Mouse (Mus musculus) cerebellum, adult 2 months (tissue): ENCODE data around the gene Rce1. TPM values are rescaled to one million over a fixed set of nuclear protein-coding genes. Genes with fewer than 3 reads are reported as not detected.

Experiments used
- DNase-seq, 2 experiments: peaks; one replicate each; pipeline ENCODE4 v3.0.0; 2021
- H3K27ac ChIP-seq: fragments of 200-500 bp; 2 replicates; pipeline ENCODE4 v1.5.1; 2012; ENCODE audit warnings: low read length, control low read depth, inconsistent platforms; ENCODE audit not compliant: insufficient read depth
- H3K27me3 ChIP-seq: fragments of 200-500 bp; 2 replicates; pipeline ENCODE4 v1.6.1; 2012; ENCODE audit warnings: inconsistent platforms, mild to moderate bottlenecking, low read length, moderate library complexity; ENCODE audit not compliant: control insufficient read depth, insufficient read depth
- H3K4me1 ChIP-seq: fragments of 200-500 bp; 2 replicates; pipeline ENCODE4 v1.6.1; 2011; ENCODE audit warnings: low read length; ENCODE audit not compliant: control insufficient read depth, insufficient read depth
- H3K4me3 ChIP-seq: fragments of 200-500 bp; replicated peaks from 2 replicates; pipeline ENCODE3; 2011; ENCODE audit warnings: mild to moderate bottlenecking, low read depth, low read length, control low read depth; ENCODE audit not compliant: insufficient read depth
- CTCF ChIP-seq: fragments of 200-500 bp; IDR thresholded peaks from 2 replicates; pipeline ENCODE4 v1.5.1; 2011; ENCODE audit warnings: low read depth, mild to moderate bottlenecking, control low read depth, low read length, moderate library complexity, borderline replicate concordance; ENCODE audit not compliant: insufficient read depth
- POLR2A ChIP-seq: fragments of 200-500 bp; IDR thresholded peaks from 2 replicates; pipeline ENCODE4 v1.6.1; 2011; ENCODE audit warnings: low read length, control low read depth, borderline replicate concordance; ENCODE audit not compliant: insufficient read depth
- WGBS: fragments of 180-500 bp; shearing (Covaris S2); methylation state at CpG from one replicate; pipeline ENCODE4 v1.1.7; 2018; 5-methylcytosine and 5-hydroxymethylcytosine counted together
- polyA plus RNA-seq: library from polyadenylated mRNA; depleted of rRNA; stranded (reverse); fragments of >200 nt; gene quantifications from 2 replicates; pipeline ENCODE4 v1.2.3, GENCODE M21; 2012

Rce1 gene
- polyA plus RNA-seq, 1 experiment: 60.9 TPM

GRCm38 (mm10) chr19:4619461-4619860, 6.0 kb downstream of the Rce1 start:
- Histone ChIP-seq H3K27ac (no peak overlapping the region), H3K27me3 (no peaks in the 10 kb centered on the region), H3K4me3 (no peak overlapping the region), H3K4me1 (0 out of 2 replicates have a peak, but pooled peaks cover 6% of the 10 kb centered on the region)
- WGBS: 70% methylated on average over 10 of the region's 10 CpGs
- peak in 1 of 2 experiments; percentile 19 for DNase-seq
- TF ChIP-seq CTCF (no peak), POLR2A (no peak)

DNA sequence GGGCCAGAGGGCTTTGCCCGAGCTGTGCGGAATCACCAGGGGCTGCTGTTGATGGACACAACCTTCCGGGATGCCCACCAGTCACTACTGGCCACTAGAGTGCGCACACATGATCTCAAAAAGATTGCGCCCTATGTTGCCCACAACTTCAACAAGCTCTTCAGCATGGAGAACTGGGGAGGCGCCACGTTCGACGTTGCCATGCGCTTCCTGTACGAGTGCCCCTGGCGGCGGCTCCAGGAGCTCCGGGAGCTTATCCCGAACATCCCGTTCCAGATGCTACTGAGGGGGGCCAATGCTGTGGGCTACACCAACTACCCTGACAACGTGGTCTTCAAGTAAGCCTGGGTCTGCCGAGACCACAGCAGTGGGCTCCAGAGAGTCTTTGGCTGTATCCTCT, 7.3 kb downstream of the Rce1 start:
- H3K27me3 ChIP-seq: no peaks in the 10 kb centered on the region
- H3K27ac ChIP-seq: no peak overlapping the region
- no peak overlapping the region for H3K4me3 ChIP-seq
- TF ChIP-seq CTCF (no peak), POLR2A (no peak)
- 38% methylated on average over 18 of the region's 18 CpGs for WGBS
- H3K4me1 ChIP-seq: peaks cover 9% of the 10 kb centered on the region; the same call in 1 of the 2 replicates
- peak in 1 of 2 experiments; percentile 19 for DNase-seq

- peak in 1 of 2 experiments; percentile 33 for DNase-seq
- 23% methylated on average over 4 of the region's 4 CpGs for WGBS
- Histone ChIP-seq H3K27me3 (no peaks in the 10 kb centered on the region), H3K4me3 (no peak overlapping the region), H3K27ac (no peak overlapping the region), H3K4me1 (peaks cover 20% of the 10 kb centered on the region)
- TF ChIP-seq CTCF (no peak), POLR2A (no peak)
Observed at GRCm38 (mm10) chr19:4616546-4616945, 8.9 kb downstream of the Rce1 start.

- peak; percentile 87 to 92 for DNase-seq
- TF ChIP-seq POLR2A: peak; percentile 49; the same call in 1 of the 2 replicates
- TF ChIP-seq CTCF: no peak
- under 1% methylated on average over 84 of the region's 87 CpGs for WGBS
- Histone ChIP-seq H3K4me3 (peak within 1 kb of the TSS; percentile 76), H3K27me3 (no peaks in the 10 kb centered on the region), H3K27ac (peak within 1 kb of the TSS; percentile 89), H3K4me1 (peaks cover 25% of the 10 kb centered on the region)
Observed at GRCm38 (mm10) chr19:4615151-4616093, 10.0 kb downstream of the Rce1 start, which contains the start of gene Lrfn4. TSS of gene Lrfn4 (minus strand) at chr19:4615667.

DNA sequence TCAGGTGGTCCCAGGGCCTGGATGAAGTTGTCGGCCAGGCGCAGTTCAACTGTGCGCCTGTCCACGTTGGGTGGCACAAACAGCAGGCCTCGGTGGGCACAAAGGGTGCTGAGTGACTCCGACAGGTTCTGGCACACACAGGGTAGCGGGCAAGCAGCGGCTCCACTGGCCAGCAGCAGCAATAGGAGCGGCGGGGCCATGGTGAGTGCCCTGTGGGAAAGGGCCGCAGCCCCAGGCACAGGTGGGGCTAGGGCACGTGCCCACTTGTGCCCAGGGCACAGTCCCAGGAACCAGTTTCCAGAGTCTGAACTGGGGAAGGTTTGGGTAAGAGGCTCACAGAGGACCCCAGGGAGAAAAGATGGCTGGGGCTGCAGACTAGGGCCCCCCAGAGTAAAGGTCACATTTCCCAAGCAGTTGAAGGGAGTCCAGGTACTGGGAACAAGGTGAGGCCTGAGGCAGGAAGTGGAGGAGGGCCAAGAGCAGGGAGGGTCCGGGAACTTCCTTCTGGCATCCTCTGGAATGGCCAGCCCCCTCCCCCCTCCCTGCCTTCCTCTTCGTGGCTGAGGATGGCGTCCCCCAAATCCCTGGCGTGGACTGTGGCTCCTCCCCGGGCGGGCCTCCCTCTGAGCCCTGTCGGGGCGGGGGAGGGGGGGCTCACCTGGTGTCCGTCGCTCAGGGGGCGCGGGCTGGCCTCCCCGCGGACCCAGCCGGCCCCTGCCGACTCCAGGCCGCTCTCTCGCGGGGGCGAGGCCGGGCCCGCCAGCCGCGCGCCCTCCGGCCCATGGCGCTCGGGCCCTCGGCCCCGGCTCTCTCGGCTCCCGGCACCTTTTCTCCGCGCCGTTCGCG, 10.9 kb downstream of the Rce1 start:
- Histone ChIP-seq H3K27me3 (no peaks in the 10 kb centered on the region), H3K27ac (peak overlapping the region; percentile 89), H3K4me1 (peaks cover 32% of the 10 kb centered on the region), H3K4me3 (peak overlapping the region; percentile 76)
- 5% methylated on average over 48 of the region's 49 CpGs for WGBS
- peak in 1 of 2 experiments; percentile 49 for DNase-seq
- TF ChIP-seq POLR2A (no peak), CTCF (no peak)

GRCm38 (mm10) chr19:4613464-4614304, 11.8 kb downstream of the Rce1 start:
- no peaks in the 10 kb centered on the region for H3K27me3 ChIP-seq
- WGBS: 65% methylated on average over 33 of the region's 33 CpGs
- DNase-seq: peak in 1 of 2 experiments; percentile 61
- H3K4me1 ChIP-seq: peaks cover 32% of the 10 kb centered on the region
- no peak for TF ChIP-seq CTCF
- TF ChIP-seq POLR2A: no peak
- peak overlapping the region; percentile 76 for H3K4me3 ChIP-seq
- H3K27ac ChIP-seq: no peak overlapping the region

GRCm38 (mm10) chr19:4612181-4612961, 13.1 kb downstream of the Rce1 start:
- TF ChIP-seq CTCF: no peak
- no peak for TF ChIP-seq POLR2A
- DNase-seq: peak in 1 of 2 experiments; percentile 31
- Histone ChIP-seq H3K27me3 (no peaks in the 10 kb centered on the region), H3K4me1 (peaks cover 32% of the 10 kb centered on the region), H3K27ac (no peak overlapping the region), H3K4me3 (no peak overlapping the region)
- WGBS: 67% methylated on average over 19 of the region's 19 CpGs
